Mouse (Mus musculus) midbrain, embryonic 15.5 days (tissue): ENCODE results near the gene Gm11172. TPM values are rescaled to one million over a fixed set of nuclear protein-coding genes. Genes with fewer than 3 reads are reported as not detected.
"Not testable (repeated sequence)": the region's sequence is repeated elsewhere in the genome, so short reads cannot be mapped to it uniquely, and the experiment has no call there.

Source experiments
- ATAC-seq: fragments of 200-750 bp; cut with Nextera tagmentation; replicated peaks from 2 replicates; pipeline ENCODE4 v1.8.0; 2017; ENCODE audit warnings: moderate TSS enrichment
- H3K27ac ChIP-seq: fragments of 300-500 bp; sonication (generic); 2 replicates; pipeline ENCODE4 v1.5.1; 2015; ENCODE audit warnings: mild to moderate bottlenecking, inconsistent platforms
- H3K27me3 ChIP-seq: fragments of 300-500 bp; sonication (generic); replicated peaks from 2 replicates; pipeline ENCODE4 v1.6.1; 2015; ENCODE audit warnings: inconsistent platforms
- H3K36me3 ChIP-seq: fragments of 300-500 bp; sonication (generic); replicated peaks from 2 replicates; pipeline ENCODE4 v1.6.1; 2015; ENCODE audit warnings: inconsistent platforms
- H3K4me1 ChIP-seq: fragments of 300-500 bp; sonication (generic); 2 replicates; pipeline ENCODE4 v1.6.1; 2015; ENCODE audit warnings: inconsistent platforms
- H3K4me2 ChIP-seq: fragments of 300-500 bp; sonication (generic); 2 replicates; pipeline ENCODE4 v1.6.1; 2015; ENCODE audit warnings: inconsistent platforms, mild to moderate bottlenecking, moderate library complexity
- H3K4me3 ChIP-seq: fragments of 300-500 bp; sonication (generic); 2 replicates; pipeline ENCODE4 v1.5.1; 2015; ENCODE audit warnings: mild to moderate bottlenecking, inconsistent platforms
- H3K9ac ChIP-seq: fragments of 300-500 bp; sonication (generic); 2 replicates; pipeline ENCODE4 v1.6.1; 2015; ENCODE audit warnings: mild to moderate bottlenecking, inconsistent platforms
- H3K9me3 ChIP-seq: fragments of 300-500 bp; sonication (generic); 2 replicates; pipeline ENCODE4 v1.6.1; 2016; ENCODE audit warnings: inconsistent platforms
- WGBS: fragments of 180-500 bp; shearing (Covaris S2); methylation state at CpG from one replicate; pipeline ENCODE4 v1.1.7; 2015; ENCODE audit warnings: mixed read lengths; 5-methylcytosine and 5-hydroxymethylcytosine counted together
- polyA plus RNA-seq: library from polyadenylated mRNA; unstranded; fragments of >200 nt; fragmentation: Nextera tagmentation; extraction: Ambion mirVana; gene quantifications from 2 replicates; pipeline ENCODE4 v1.2.1, GENCODE M21; 2015

Gm11172 gene
- polyA plus RNA-seq, 1 experiment from 2014 or later = not detected

DNA sequence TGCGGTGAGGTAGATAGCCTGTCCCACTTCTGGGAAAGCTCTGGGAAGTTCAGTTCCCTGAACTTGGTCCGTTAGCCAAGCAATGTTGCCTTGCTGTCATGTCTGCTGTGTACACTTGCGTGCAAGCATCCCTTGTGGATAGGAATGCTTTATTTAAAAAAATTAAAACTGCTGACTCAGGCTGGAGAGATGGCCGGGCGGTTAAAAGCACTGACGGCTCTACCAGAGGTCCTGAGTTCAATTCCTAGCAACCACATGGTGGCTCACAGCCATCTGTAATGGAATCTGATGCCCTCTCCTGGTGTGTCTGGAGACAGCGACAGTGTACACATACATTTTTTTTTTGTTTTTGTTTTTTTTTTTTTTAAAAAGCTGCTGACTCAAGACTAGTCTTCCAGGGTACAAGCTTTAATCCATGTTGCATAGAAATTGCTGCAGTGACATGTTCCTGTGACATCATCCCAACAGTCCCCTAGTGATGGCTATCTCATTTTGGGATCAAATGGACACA, 25.1 kb upstream of the Gm11172 start:
- Histone ChIP-seq H3K4me2 (no peak overlapping the region), H3K4me3 (no peak overlapping the region), H3K27me3 (peaks cover 8% of the 10 kb centered on the region; the same call in 1 of the 2 replicates), H3K36me3 (no peaks in the 10 kb centered on the region), H3K9ac (no peak overlapping the region), H3K27ac (no peak overlapping the region), H3K4me1 (peaks cover 30% of the 10 kb centered on the region), H3K9me3 (no peaks in the 10 kb centered on the region)
- ATAC-seq = no peak
- 83% methylated on average over 7 of the region's 7 CpGs for WGBS

DNA sequence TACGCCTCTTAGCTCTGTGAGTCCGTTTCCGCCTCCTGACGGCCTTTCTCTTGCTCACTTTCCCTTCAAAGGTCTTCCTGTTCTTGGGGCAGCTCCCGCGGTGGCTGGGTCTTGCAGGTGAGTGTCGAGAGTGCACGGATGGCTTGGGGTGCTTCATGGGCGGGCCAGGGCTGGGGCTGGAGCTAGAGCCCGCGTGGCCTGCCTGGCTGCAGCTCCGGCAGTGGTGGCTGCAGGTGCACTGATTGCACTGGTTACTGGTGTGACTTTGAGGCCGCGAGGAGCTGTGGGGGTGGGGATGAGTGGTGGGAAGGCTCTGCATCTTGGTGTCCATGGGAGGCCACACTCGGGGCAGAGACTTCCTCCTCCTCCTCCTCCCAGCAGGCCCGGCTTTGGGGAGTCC, 24.4 kb upstream of the Gm11172 start, which contains the start of gene Tnp2:
Gene Tnp2, minus strand, starts transcription at position 390 of the 400 bp plus-strand sequence.
- Histone ChIP-seq H3K9ac (no peak within 1 kb of the TSS), H3K9me3 (no peaks in the 10 kb centered on the region), H3K4me1 (peaks cover 23% of the 10 kb centered on the region), H3K4me2 (no peak within 1 kb of the TSS), H3K36me3 (no peaks in the 10 kb centered on the region), H3K27me3 (peaks cover 2% of the 10 kb centered on the region; the same call in 1 of the 2 replicates), H3K4me3 (no peak within 1 kb of the TSS), H3K27ac (no peak within 1 kb of the TSS)
- ATAC-seq = no peak
- WGBS = 62% methylated on average over 16 of the region's 16 CpGs

DNA sequence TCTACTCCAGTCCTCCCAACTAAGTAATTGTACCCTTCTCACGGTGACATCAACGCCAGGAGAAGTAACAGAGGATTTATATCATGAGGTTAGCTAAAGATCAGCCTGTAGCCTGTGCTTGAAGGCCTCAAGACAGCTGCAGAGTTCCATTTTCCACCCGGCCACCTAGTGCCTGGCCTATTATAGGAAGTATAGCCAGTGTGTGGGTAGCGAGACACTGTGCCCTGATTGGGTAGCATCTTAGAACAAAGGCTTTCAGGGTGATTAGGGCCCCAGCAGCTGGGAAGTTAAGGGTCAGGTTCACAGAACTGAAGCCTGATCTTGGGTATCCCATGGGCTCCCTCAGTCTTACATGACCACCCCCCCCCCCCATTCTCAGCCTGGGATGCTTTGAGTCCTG, 23.8 kb upstream of the Gm11172 start:
- Histone ChIP-seq H3K36me3 (no peaks in the 10 kb centered on the region), H3K27me3 (no peaks in the 10 kb centered on the region), H3K9ac (no peak overlapping the region), H3K4me3 (no peak overlapping the region), H3K4me2 (no peak overlapping the region), H3K9me3 (no peaks in the 10 kb centered on the region), H3K27ac (no peak overlapping the region), H3K4me1 (peaks cover 19% of the 10 kb centered on the region)
- no peak for ATAC-seq
- WGBS = 64% methylated on average over 4 of the region's 4 CpGs

DNA sequence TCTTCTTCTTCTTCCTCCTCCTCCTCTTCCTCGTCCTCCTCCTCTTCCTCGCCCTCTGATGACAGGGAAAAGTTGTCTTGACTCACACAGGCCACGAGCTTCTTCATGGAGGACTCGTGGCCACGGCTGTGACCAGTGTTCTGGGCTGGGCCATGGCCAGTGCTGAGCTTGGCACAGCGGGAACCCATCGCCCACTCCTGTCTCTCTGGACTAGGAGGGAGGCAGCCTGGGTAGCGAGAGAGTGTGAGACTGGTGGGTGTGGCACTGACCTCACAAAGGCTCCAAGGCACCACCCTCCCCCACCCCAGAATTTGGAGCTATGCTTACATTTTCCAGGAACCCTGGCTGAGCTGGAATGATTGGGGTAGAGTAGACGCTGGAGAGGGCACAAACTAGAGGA, 22.0 kb upstream of the Gm11172 start, which contains the start of gene Prm3:
Gene Prm3, minus strand, starts transcription at position 213 of the 400 bp plus-strand sequence.
- no peak within 1 kb of the TSS for H3K4me3 ChIP-seq
- H3K36me3 ChIP-seq = no peaks in the 10 kb centered on the region
- no peak within 1 kb of the TSS for H3K27ac ChIP-seq
- no peaks in the 10 kb centered on the region for H3K9me3 ChIP-seq
- WGBS = 83% methylated on average over 9 of the region's 9 CpGs
- no peak for ATAC-seq
- H3K4me2 ChIP-seq = no peak within 1 kb of the TSS
- H3K27me3 ChIP-seq = no peaks in the 10 kb centered on the region
- H3K9ac ChIP-seq = no peak within 1 kb of the TSS
- H3K4me1 ChIP-seq = peaks cover 9% of the 10 kb centered on the region

DNA sequence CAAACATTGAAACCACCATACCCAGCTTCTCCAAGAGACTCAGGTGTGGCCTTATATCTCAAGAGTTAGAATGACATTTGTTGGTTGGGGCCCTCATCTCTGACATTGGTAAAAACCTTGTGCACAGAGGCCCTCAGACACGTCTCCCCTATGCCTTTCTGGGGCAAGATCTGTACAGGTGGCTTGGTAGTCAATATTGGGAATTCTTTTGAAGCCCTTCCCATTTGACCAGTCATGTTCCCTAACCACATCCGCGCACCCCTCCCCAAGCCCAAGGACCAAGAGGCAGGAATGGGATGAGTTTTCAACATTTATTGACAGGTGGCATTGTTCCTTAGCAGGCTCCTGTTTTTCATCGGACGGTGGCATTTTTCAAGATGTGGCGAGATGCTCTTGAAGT, 16.7 kb upstream of the Gm11172 start, which contains the start of gene Prm2:
Gene Prm2, minus strand, starts transcription at position 101 of the 400 bp plus-strand sequence.
- no peaks in the 10 kb centered on the region for H3K4me1 ChIP-seq
- no peak within 1 kb of the TSS for H3K9ac ChIP-seq
- no peaks in the 10 kb centered on the region for H3K36me3 ChIP-seq
- H3K4me3 ChIP-seq = no peak within 1 kb of the TSS
- no peak within 1 kb of the TSS for H3K27ac ChIP-seq
- no peak within 1 kb of the TSS for H3K4me2 ChIP-seq
- no peak for ATAC-seq
- 85% methylated on average over 6 of the region's 6 CpGs for WGBS
- H3K27me3 ChIP-seq = no peaks in the 10 kb centered on the region
- no peaks in the 10 kb centered on the region for H3K9me3 ChIP-seq

DNA sequence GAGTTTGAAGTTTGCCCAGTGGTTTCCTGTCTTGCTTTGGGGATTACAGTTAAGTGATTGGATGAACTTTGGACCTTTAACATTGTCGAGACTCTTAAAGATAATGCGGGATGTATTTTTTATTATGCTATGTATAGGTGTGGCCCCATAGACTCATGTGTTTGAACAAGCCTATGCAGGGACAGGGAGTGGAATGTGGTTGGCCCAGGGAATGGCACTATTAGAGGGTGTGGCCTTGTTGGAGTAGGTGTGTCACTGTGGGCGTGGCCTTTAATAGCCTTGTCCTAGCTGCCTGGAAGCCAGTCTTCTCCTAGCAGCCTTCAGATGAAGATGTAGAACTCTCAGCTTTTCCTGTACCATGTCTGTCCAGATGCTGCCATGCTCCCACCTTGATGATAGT, 10.3 kb upstream of the Gm11172 start:
- WGBS = 88% methylated on average over 3 of the region's 3 CpGs
- not testable (repeated sequence) for ATAC-seq, H3K4me1 ChIP-seq, H3K27me3 ChIP-seq, H3K9ac ChIP-seq, H3K36me3 ChIP-seq, H3K4me3 ChIP-seq, H3K27ac ChIP-seq, H3K4me2 ChIP-seq, H3K9me3 ChIP-seq

DNA sequence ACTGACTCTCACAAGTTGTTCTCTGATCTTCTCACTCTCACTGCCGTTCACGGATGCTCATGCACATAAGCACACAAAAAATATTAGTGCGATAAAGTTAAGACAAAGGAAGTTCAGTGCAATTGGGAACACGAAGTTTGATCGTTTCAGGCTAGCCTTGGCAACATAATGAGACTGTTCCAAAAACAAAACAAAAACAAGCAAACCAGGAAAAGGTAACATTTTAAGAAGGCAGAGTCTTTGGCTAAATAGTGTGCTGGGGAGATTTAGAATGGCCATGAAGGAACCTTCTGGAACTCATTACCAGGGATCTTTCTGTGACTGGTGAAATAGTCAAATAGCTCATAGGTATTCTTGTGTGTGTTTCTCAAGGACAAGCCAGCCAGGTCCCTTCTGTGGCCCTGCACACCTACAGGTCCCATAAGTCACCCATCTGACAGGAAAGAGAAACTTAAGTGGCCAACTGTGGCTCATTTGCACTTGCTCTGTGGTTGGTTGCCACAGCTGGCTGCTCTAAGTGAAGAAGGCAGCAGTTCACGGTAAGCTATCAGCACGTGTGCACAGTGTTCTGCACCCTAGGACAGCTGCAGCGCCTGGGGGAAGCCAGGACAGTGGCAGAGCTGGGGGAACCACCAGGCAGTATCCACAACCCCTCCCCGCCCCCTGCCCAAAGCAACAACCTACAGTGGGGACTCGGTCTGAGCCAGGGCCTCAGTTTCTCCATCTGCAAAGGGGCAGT, 6.8 kb upstream of the Gm11172 start, which contains the start of gene Prm1:
Gene Prm1, minus strand, starts transcription at position 51 of the 739 bp plus-strand sequence.
- no peaks in the 10 kb centered on the region for H3K27me3 ChIP-seq

DNA sequence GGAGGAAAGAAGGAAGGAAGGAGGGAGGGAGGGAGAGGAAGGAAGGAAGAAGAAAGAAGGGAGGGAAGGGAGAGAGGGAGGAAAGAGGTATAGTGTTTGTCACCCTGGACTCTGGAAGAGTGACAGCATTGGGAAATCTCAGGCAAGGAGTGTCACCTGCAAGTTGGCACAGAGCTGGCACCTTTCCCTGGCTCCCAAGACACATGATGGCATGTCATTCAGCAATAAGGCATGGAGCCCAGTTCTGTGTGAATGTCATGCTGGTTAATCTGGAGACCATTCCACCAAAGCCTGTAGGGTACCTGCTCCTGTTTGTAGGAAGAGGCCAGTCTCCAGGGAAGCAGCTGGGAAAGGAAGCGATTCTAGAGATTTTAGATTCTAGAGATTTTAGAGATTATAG, 2.3 kb upstream of the Gm11172 start:
- no peak for ATAC-seq
- H3K4me3 ChIP-seq = no peak overlapping the region
- WGBS = 100% methylated on average over 1 of the region's 1 CpGs

More for the DNA sequence above, 6.8 kb upstream of the Gm11172 start, which contains the start of gene Prm1:
- Histone ChIP-seq H3K4me1 (no peaks in the 10 kb centered on the region), H3K4me3 (no peak within 1 kb of the TSS), H3K36me3 (no peaks in the 10 kb centered on the region), H3K27ac (no peak within 1 kb of the TSS), H3K9ac (no peak within 1 kb of the TSS), H3K9me3 (no peaks in the 10 kb centered on the region), H3K4me2 (no peak within 1 kb of the TSS)
- ATAC-seq = no peak
- WGBS = 84% methylated on average over 10 of the region's 10 CpGs

DNA sequence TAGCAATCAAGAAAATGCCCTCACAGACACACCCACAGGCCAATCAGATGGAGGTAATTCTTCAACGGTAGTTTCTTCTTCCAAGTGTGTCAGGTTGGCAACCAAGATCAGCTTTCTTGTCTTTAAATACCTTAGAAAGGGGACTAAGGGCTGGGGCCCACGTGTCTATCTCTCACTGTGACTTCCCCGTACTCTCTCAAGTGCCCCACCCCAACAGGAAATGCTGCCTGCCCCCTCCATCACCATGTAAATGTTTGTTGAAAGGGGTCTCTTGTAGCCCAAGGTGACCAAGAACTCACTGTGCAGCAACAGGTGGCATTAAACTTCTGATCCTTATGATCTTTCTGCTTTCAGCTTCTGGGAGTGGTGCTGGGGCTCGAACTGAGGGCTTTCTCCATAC, 1.0 kb downstream of the Gm11172 start:
- Histone ChIP-seq H3K27me3 (no peaks in the 10 kb centered on the region), H3K36me3 (no peaks in the 10 kb centered on the region), H3K27ac (no peak overlapping the region), H3K9ac (no peak overlapping the region), H3K4me2 (no peak overlapping the region), H3K4me3 (no peak overlapping the region), H3K4me1 (no peaks in the 10 kb centered on the region), H3K9me3 (no peaks in the 10 kb centered on the region)
- no peak for ATAC-seq
- WGBS = 77% methylated on average over 4 of the region's 4 CpGs

More for the DNA sequence above, 2.3 kb upstream of the Gm11172 start:
- Histone ChIP-seq H3K4me1 (no peaks in the 10 kb centered on the region), H3K27ac (no peak overlapping the region), H3K36me3 (no peaks in the 10 kb centered on the region), H3K9me3 (no peaks in the 10 kb centered on the region), H3K9ac (no peak overlapping the region), H3K27me3 (no peaks in the 10 kb centered on the region), H3K4me2 (no peak overlapping the region)

DNA sequence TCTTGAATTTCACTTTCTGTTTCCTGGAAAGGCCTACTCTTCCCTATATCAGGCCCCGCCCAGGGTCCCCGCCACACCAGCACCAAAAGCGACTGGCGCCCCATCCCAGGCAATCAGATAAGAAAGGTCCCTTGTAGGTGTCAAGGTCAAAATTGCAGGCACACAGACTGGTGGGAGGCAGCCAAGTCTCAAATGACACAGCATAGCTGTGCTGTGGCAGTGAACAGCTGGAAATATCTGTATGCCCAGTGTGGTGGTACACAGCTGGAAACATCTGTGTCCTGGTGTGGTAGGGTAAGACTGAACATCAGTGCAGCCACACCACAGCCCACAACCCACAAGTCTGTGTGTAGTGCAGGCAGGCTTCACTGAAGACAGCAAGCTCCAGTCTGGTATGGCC, 2.1 kb downstream of the Gm11172 start:
- Histone ChIP-seq H3K9ac (no peak overlapping the region), H3K4me3 (no peak overlapping the region), H3K27ac (no peak overlapping the region), H3K27me3 (no peaks in the 10 kb centered on the region), H3K36me3 (no peaks in the 10 kb centered on the region), H3K9me3 (no peaks in the 10 kb centered on the region), H3K4me1 (no peaks in the 10 kb centered on the region), H3K4me2 (no peak overlapping the region)
- WGBS = 89% methylated on average over 4 of the region's 4 CpGs
- ATAC-seq = no peak

DNA sequence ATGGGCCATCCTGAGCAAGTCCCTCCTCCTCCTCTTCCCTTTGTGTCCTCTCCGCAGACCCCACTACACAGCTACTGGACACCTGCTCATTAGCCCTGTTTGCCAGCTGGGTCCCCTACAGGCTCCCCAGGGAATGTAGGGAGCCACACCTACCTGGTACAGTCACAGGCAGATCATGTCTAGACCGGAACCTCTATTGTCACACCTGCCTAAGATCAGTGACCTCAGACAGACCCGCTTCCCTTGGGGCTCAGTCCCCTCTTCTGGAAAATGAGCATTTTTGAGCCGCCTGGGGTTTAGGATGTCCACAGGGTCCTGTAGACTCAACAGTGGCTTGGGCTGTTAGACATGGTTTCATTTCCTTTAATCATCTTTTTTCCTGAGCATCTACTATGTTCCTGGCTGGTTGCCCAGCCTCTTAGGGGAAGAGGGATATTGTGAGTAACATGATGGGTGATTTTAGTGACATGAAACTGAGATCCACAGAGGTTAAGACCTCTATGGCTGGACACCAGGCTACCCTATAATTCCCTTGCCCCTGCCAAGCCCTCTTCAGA, 5.9 kb downstream of the Gm11172 start:
- no peak for ATAC-seq
- H3K27ac ChIP-seq = no peak overlapping the region
- 90% methylated on average over 4 of the region's 4 CpGs for WGBS

DNA sequence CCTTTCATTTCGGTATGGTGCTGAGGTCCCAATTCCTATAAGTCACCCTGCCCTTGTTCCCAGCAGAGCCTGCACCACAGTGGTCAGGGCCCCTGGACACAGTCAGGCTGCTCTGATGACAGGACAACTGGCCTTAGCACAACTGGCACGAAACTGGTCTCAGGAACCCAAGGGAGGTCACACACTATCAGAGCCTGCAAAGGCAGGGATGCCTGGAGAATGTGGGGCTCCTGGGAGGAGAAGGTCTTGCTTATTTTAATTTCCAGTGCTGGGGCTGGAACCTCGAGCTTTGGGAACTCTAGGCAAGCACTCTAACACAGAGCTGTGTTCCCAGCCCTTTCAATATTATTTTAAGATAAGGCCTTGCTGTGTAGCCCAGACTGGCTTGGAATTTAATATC, 7.3 kb downstream of the Gm11172 start:
- H3K4me3 ChIP-seq = no peak overlapping the region
- WGBS = 78% methylated on average over 3 of the region's 3 CpGs
- ATAC-seq = no peak

More for the DNA sequence above, 5.9 kb downstream of the Gm11172 start:
- H3K9ac ChIP-seq = no peak overlapping the region
- H3K4me1 ChIP-seq = no peaks in the 10 kb centered on the region
- H3K9me3 ChIP-seq = no peaks in the 10 kb centered on the region
- no peaks in the 10 kb centered on the region for H3K27me3 ChIP-seq
- H3K4me2 ChIP-seq = no peak overlapping the region
- no peaks in the 10 kb centered on the region for H3K36me3 ChIP-seq
- H3K4me3 ChIP-seq = no peak overlapping the region

More for the DNA sequence above, 7.3 kb downstream of the Gm11172 start:
- Histone ChIP-seq H3K4me1 (no peaks in the 10 kb centered on the region), H3K9ac (no peak overlapping the region), H3K27ac (no peak overlapping the region), H3K27me3 (no peaks in the 10 kb centered on the region), H3K4me2 (no peak overlapping the region), H3K36me3 (no peaks in the 10 kb centered on the region), H3K9me3 (no peaks in the 10 kb centered on the region)
